Mouse (Mus musculus) myocyte (in vitro differentiated cells): ENCODE data around the gene Itpr2.

Experiments used
- MAX ChIP-seq: IDR thresholded peaks from one replicate; pipeline ENCODE4 v1.6.1; 2011; ENCODE audit warnings: low read depth, mild to moderate bottlenecking, control low read depth
- MYOD1 ChIP-seq, 3 experiments: IDR thresholded peaks; one replicate each; pipeline ENCODE4 v1.6.1; 2011; ENCODE audit warnings: control low read depth in 2 of 3, low read depth in 2 of 3, mild to moderate bottlenecking in 2 of 3, moderate library complexity in 1 of 3; ENCODE audit not compliant: insufficient read length in 2 of 3, control insufficient read depth in 1 of 3
- MYOG ChIP-seq, 3 experiments: IDR thresholded peaks; one replicate each; pipeline ENCODE4 v1.6.1; 2011; ENCODE audit warnings: control low read depth in 2 of 3, low read depth in 2 of 3, mild to moderate bottlenecking in 2 of 3; ENCODE audit not compliant: insufficient read length in 2 of 3, control insufficient read depth in 1 of 3, insufficient read depth in 1 of 3
- POLR2A ChIP-seq: IDR thresholded peaks from one replicate; pipeline ENCODE4 v1.6.1; 2011; ENCODE audit warnings: low read depth, mild to moderate bottlenecking, control low read depth, moderate library complexity; ENCODE audit not compliant: insufficient read length
- POLR2AphosphoS2 ChIP-seq: IDR thresholded peaks from one replicate; pipeline ENCODE4 v1.6.1; 2011; ENCODE audit warnings: low read depth, control low read depth; ENCODE audit not compliant: insufficient read length
- SRF ChIP-seq: IDR thresholded peaks from one replicate; pipeline ENCODE4 v1.6.1; 2011; ENCODE audit warnings: low read depth; ENCODE audit not compliant: control insufficient read depth, insufficient read length
- TCF12 ChIP-seq: IDR thresholded peaks from one replicate; pipeline ENCODE4 v1.6.1; 2011; ENCODE audit warnings: mild to moderate bottlenecking, control low read depth; ENCODE audit not compliant: poor library complexity, insufficient read depth, severe bottlenecking

GRCm38 (mm10) chr6:146080546-146081512, 421.2 kb downstream of the Itpr2 start:
- TF ChIP-seq MYOG (IDR thresholded peaks at IDR 0.05; ENCODE audit: control insufficient read depth in 1 of 3, insufficient read depth in 1 of 3, insufficient read length in 2 of 3, low read depth in 2 of 3) (no peak), MAX (no peak), MYOD1 (IDR thresholded peaks at IDR 0.05; ENCODE audit: control insufficient read depth in 1 of 3, insufficient read length in 2 of 3, low read depth in 2 of 3) (no peak), POLR2AphosphoS2 (no peak), POLR2A (no peak), TCF12 (no peak), SRF (no peak)
